Mouse (Mus musculus) right cerebral cortex, postnatal 10 days (tissue): ENCODE data around the gene Vmn2r52.
"Not testable (repeated sequence)": the region's sequence is repeated elsewhere in the genome, so short reads cannot be mapped to it uniquely, and the experiment has no call there.

Experiments used
- DNase-seq, 2 experiments: peaks; one replicate each; pipeline ENCODE4 v3.0.0; 2021; ENCODE audit warnings: low spot score in 2 of 2

Vmn2r52 gene

DNA sequence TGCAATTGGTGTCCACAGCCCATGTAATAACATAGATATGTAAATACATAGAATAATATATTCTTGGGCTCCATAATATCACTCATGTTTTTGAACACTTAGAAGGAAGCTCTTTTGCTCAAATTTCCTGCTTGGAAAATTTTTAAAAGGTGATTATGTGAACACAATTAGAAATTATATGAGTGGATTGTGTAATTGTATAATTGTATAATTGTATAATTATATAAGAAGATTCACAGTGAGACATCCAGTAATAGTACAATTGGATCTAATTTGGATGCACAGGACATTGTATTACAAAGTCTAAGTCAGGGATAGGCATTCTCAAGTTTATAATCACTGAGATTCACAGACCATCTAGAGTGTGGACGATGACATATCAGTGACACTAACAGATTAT lies at the start of gene Vmn2r52:
TSS of gene Vmn2r52 (minus strand) at position 101 of the 400 bp plus-strand sequence.
- DNase-seq, result no peak

DNA sequence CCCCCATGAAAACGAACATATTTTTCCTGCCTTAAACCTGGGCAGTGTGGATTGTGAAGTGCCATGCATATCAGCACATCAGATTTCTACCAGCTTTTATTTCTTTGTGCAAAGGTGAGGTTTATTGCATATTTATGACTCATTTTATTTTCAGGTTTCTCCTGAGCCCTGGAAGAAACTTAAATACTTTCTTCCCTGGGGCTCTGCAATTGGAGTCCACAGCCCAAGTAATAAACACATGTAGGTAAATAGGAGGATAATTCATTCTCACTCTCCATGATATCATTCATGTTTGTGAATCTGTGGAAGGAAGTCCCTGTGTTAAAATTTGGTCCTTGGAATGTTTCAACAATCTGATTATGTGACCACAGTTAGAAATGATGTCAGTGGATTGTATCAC lies 70.7 kb downstream of the Vmn2r52 start, which contains the start of gene Vmn2r51:
TSS of gene Vmn2r51 (minus strand) at position 101 of the 400 bp plus-strand sequence.
- DNase-seq, result not testable (repeated sequence)
